ENCODE assay signal across 8 mouse cellular contexts in the genomic region with DNA sequence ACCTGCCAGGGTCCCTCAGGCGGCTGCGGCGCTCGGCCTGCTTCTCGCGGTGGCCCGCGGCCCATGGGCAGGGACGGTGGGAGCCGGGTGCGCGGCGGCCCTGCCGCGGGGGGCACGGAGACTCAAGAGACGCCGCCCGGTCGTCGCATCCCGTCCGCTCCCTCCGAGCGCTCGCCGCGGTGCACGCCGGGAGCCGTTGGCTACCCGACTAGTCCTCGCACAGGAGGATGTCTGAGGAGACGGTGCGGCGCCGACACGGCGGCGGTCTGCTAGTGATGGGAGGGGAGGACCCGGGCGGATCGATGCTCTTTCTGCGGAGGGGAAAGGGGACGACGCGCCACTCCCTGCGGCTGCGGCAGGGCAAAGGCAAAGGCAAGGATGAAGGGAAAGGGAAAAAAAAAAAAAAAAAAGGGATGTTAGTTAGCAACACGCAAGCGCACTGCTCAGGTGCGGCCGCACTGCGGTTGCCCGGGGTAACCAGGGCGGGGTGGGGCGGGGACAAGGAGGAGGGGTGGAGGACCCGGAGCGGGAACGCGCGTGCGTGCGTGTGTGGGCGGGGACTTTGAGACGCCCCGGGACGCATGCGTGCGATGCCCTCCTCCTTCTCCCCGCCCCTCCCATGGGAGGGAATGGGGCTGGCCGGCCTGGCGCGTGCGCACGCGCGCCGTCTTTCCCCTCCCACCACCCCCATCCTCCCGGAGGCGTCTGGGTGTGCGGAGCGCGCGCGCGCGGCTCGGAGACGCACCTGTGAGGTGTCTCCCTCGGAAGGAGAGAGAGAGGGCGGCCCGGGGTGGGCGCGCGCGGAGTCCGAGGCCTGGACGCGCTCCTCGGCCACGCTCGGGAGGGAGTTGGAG. TPM values are rescaled to one million over a fixed set of nuclear protein-coding genes. Genes with fewer than 3 reads are reported as not detected.
A peak's percentile ranks its signal among the peaks of the same experiment; 100 is the strongest.
DNase-seq lines count a peak whose midpoint lies in the region; ATAC-seq and TF ChIP-seq lines count a peak whose summit lies in the region.

Ccdc92 (minus strand) TSS at position 412 of the 854 bp plus-strand sequence.
Zfp664 (plus strand) TSS at position 679 of the 854 bp plus-strand sequence.

- under 1% methylated on average over 98 of the region's 103 CpGs for WGBS in bone marrow, adult 2 months
- under 1% methylated on average over 96 of the region's 103 CpGs for WGBS in embryonic facial prominence, embryonic 15.5 days
- WGBS in limb, embryonic 14.5 days, result 1% methylated on average over 66 of the region's 103 CpGs
- under 1% methylated on average over 67 of the region's 103 CpGs for WGBS in midbrain, postnatal 0 days

- ATAC-seq in embryonic facial prominence, embryonic 15.5 days (ENCODE audit: insufficient number of reproducible peaks, low FRiP score, low TSS enrichment, low read depth), result peak; percentile 95
- ATAC-seq in limb, embryonic 14.5 days (ENCODE audit: low FRiP score, low read depth), result peak; percentile 96
- ATAC-seq in midbrain, postnatal 0 days (ENCODE audit: low FRiP score), result peak; percentile 96

- TF ChIP-seq CTCF in bone marrow, adult 2 months (IDR thresholded peaks at IDR 0.05; ENCODE audit: control insufficient read depth, insufficient read depth, low read length), result no peak
- TF ChIP-seq CTCF in midbrain, postnatal 0 days (IDR thresholded peaks at IDR 0.05), result no peak

- peak within 1 kb of the TSS; percentile 67; the same call in 1 of the 2 replicates for H3K27ac ChIP-seq in bone marrow, adult 2 months (ENCODE audit: control insufficient read depth, insufficient read depth, low read depth, low read length, poor library complexity)
- peak within 1 kb of the TSS; percentile 90 for H3K27ac ChIP-seq in embryonic facial prominence, embryonic 15.5 days (replicated peaks)
- H3K27ac ChIP-seq in limb, embryonic 14.5 days (replicated peaks; ENCODE audit: low read depth, low read length), result peak within 1 kb of the TSS; percentile 82
- peak within 1 kb of the TSS; percentile 90 for H3K27ac ChIP-seq in midbrain, postnatal 0 days (ENCODE audit: low read depth, low read length)

- H3K9ac ChIP-seq in embryonic facial prominence, embryonic 15.5 days, result peak within 1 kb of the TSS; percentile 84
- peak within 1 kb of the TSS; percentile 90 for H3K9ac ChIP-seq in limb, embryonic 14.5 days (ENCODE audit: low read depth, low read length, severe bottlenecking)
- peak within 1 kb of the TSS; percentile 91 for H3K9ac ChIP-seq in midbrain, postnatal 0 days (replicated peaks; ENCODE audit: low read length, poor library complexity, severe bottlenecking)

- peaks cover 31% of the 10 kb centered on the region for H3K27me3 ChIP-seq in embryonic facial prominence, embryonic 15.5 days
- peaks cover 17% of the 10 kb centered on the region for H3K27me3 ChIP-seq in limb, embryonic 14.5 days (ENCODE audit: control insufficient read depth, insufficient read depth, low read length)
- H3K27me3 ChIP-seq in midbrain, postnatal 0 days (ENCODE audit: insufficient read depth, low read length), result no peaks in the 10 kb centered on the region

- no peaks in the 10 kb centered on the region for H3K36me3 ChIP-seq in embryonic facial prominence, embryonic 15.5 days
- peaks cover 10% of the 10 kb centered on the region; the same call in 1 of the 2 replicates for H3K36me3 ChIP-seq in limb, embryonic 14.5 days (ENCODE audit: control insufficient read depth, insufficient read depth, low read length)
- peaks cover 2% of the 10 kb centered on the region; the same call in 1 of the 2 replicates for H3K36me3 ChIP-seq in midbrain, postnatal 0 days (ENCODE audit: insufficient read depth, low read length)

- TF ChIP-seq POLR2A in bone marrow, adult 2 months (IDR thresholded peaks at IDR 0.05; ENCODE audit: borderline replicate concordance, control insufficient read depth, low read depth, low read length), result peak; percentile 20; the same call in 1 of the 2 replicates
- peak; percentile 68; the same call in 1 of the 2 replicates for TF ChIP-seq POLR2A in limb, embryonic 14.5 days (IDR thresholded peaks at IDR 0.05; ENCODE audit: borderline replicate concordance, extremely low read depth, insufficient read depth, insufficient read length)

- H3K9me3 ChIP-seq in embryonic facial prominence, embryonic 15.5 days (replicated peaks), result no peaks in the 10 kb centered on the region
- no peaks in the 10 kb centered on the region for H3K9me3 ChIP-seq in limb, embryonic 14.5 days (ENCODE audit: control insufficient read depth, low read length)
- no peaks in the 10 kb centered on the region for H3K9me3 ChIP-seq in midbrain, postnatal 0 days (ENCODE audit: low read length)

- peak within 1 kb of the TSS; percentile 92 for H3K4me3 ChIP-seq in bone marrow, adult 2 months (replicated peaks; ENCODE audit: control insufficient read depth, low read depth, low read length)
- H3K4me3 ChIP-seq in embryonic facial prominence, embryonic 15.5 days (replicated peaks), result peak within 1 kb of the TSS; percentile 96
- peak within 1 kb of the TSS; percentile 97 for H3K4me3 ChIP-seq in limb, embryonic 14.5 days (replicated peaks; ENCODE audit: low read length)
- H3K4me3 ChIP-seq in midbrain, postnatal 0 days (ENCODE audit: low read depth, low read length), result peak within 1 kb of the TSS; percentile 99

- peak; percentile 95 for DNase-seq in 416B (ENCODE audit: low read depth)
- peak; percentile 95 for DNase-seq in heart, adult 8-10 months (ENCODE audit: low spot score)
- DNase-seq in kidney, adult 9 months, result peak; percentile 97
- peak; percentile 97 for DNase-seq in limb, embryonic 14.5 days (ENCODE audit: low spot score)
- DNase-seq in midbrain, postnatal 0 days (ENCODE audit: low spot score), result peak; percentile 99
- DNase-seq in spleen, postnatal 14 days (ENCODE audit: low spot score in 2 of 2), result peak; percentile 94

- H3K4me2 ChIP-seq in embryonic facial prominence, embryonic 15.5 days (replicated peaks), result peak within 1 kb of the TSS; percentile 97
- H3K4me2 ChIP-seq in limb, embryonic 14.5 days (replicated peaks; ENCODE audit: low read depth, low read length, severe bottlenecking), result peak within 1 kb of the TSS; percentile 96
- peak within 1 kb of the TSS; percentile 90 for H3K4me2 ChIP-seq in midbrain, postnatal 0 days (ENCODE audit: low read depth, low read length, poor library complexity, severe bottlenecking)

- no peaks in the 10 kb centered on the region; the same call in 1 of the 2 replicates for H3K4me1 ChIP-seq in bone marrow, adult 2 months (ENCODE audit: control insufficient read depth, insufficient read depth, low read length)
- H3K4me1 ChIP-seq in embryonic facial prominence, embryonic 15.5 days, result peaks cover 21% of the 10 kb centered on the region
- H3K4me1 ChIP-seq in limb, embryonic 14.5 days (ENCODE audit: control insufficient read depth, insufficient read depth, low read length), result peaks cover 6% of the 10 kb centered on the region
- peaks cover 12% of the 10 kb centered on the region; the same call in 1 of the 2 replicates for H3K4me1 ChIP-seq in midbrain, postnatal 0 days (ENCODE audit: insufficient read depth, low read length)

RNA-seq across cellular contexts. Expression of gene Ccdc92, which starts in this region (rescaled TPM):
- polyA plus RNA-seq in bone marrow, adult 2 months (2011; ENCODE audit: insufficient read depth, insufficient read length, low replicate concordance, missing spikeins), result 2.8 and 2.9 TPM in 2 replicates
- 10.0 and 11.7 TPM in 2 replicates for polyA plus RNA-seq in embryonic facial prominence, embryonic 15.5 days (2015; fragmentation: Nextera tagmentation; extraction: Ambion mirVana)
- total RNA-seq in heart, adult 8-10 months (2022), result 1 to 10 TPM; 1.4 to 2.0 (median 1.6) TPM
- 3.8 and 5.0 TPM in 2 replicates for polyA plus RNA-seq in limb, embryonic 14.5 days (2012; rRNA removed)
- polyA plus RNA-seq in limb, embryonic 14.5 days (2014; fragmentation: Nextera tagmentation; extraction: Ambion mirVana), result 4.1 and 4.2 TPM in 2 replicates
- total RNA-seq in midbrain, postnatal 0 days (2014; rRNA removed), result 37.1 and 39.9 TPM in 2 replicates
- polyA plus RNA-seq in midbrain, postnatal 0 days (2015; fragmentation: Nextera tagmentation; extraction: Ambion mirVana), result 50.4 and 57.8 TPM in 2 replicates

RNA-seq across cellular contexts. Expression of gene Zfp664, which starts in this region (rescaled TPM):
- polyA plus RNA-seq in bone marrow, adult 2 months (2011; ENCODE audit: insufficient read depth, insufficient read length, low replicate concordance, missing spikeins), result 10.8 and 12.2 TPM in 2 replicates
- polyA plus RNA-seq in embryonic facial prominence, embryonic 15.5 days (2015; fragmentation: Nextera tagmentation; extraction: Ambion mirVana), result 87.2 and 90.4 TPM in 2 replicates
- total RNA-seq in heart, adult 8-10 months (2022), result 10 to 100 TPM; 31.1 to 38.4 (median 35.6) TPM
- polyA plus RNA-seq in limb, embryonic 14.5 days (2012; rRNA removed), result 52.4 and 52.7 TPM in 2 replicates
- polyA plus RNA-seq in limb, embryonic 14.5 days (2014; fragmentation: Nextera tagmentation; extraction: Ambion mirVana), result 65.7 and 76.3 TPM in 2 replicates
- 29.2 and 44.4 TPM in 2 replicates for total RNA-seq in midbrain, postnatal 0 days (2014; rRNA removed)
- 50.0 and 50.2 TPM in 2 replicates for polyA plus RNA-seq in midbrain, postnatal 0 days (2015; fragmentation: Nextera tagmentation; extraction: Ambion mirVana)

Comparison
In these comparisons a context has a peak if more than half of its experiments do, and no peak if none do; other contexts are left out.
1. Peak in every context shown above with its lines: DNase-seq, ATAC-seq, H3K4me3 ChIP-seq and H3K27ac ChIP-seq.
2. RNA of gene Ccdc92 (total RNA-seq): 37.1 to 39.9 TPM in midbrain, postnatal 0 days; 1.4 to 2.0 TPM in heart, adult 8-10 months; every median in the first group is over 10 times any median in the second.